Mouse (Mus musculus) NIH3T3 (cell line): ENCODE results near the gene Kmo.

Experiments
- DNase-seq: peaks from one replicate; pipeline ENCODE4 v3.0.0-alpha.2; 2012; ENCODE audit warnings: low read depth

Gene Kmo

GRCm38 (mm10) chr1:175631721-175632221, 11.6 kb downstream of the Kmo start:
- no peak for DNase-seq

GRCm38 (mm10) chr1:175632470-175632869, 12.3 kb downstream of the Kmo start:
- no peak for DNase-seq

- no peak for DNase-seq
These were observed 17.5 kb downstream of the Kmo start for GRCm38 (mm10) chr1:175637677-175638076.

GRCm38 (mm10) chr1:175639072-175639471, 18.9 kb downstream of the Kmo start:
- DNase-seq, result no peak

- DNase-seq, result no peak
These were observed 20.4 kb downstream of the Kmo start for GRCm38 (mm10) chr1:175640435-175641150.

GRCm38 (mm10) chr1:175643496-175644265, 23.5 kb downstream of the Kmo start:
- DNase-seq, result no peak

GRCm38 (mm10) chr1:175646952-175647351, 26.8 kb downstream of the Kmo start:
- no peak for DNase-seq

GRCm38 (mm10) chr1:175648615-175649014, 28.4 kb downstream of the Kmo start:
- DNase-seq, result no peak

- no peak for DNase-seq
These were observed 39.7 kb downstream of the Kmo start for GRCm38 (mm10) chr1:175659900-175660299.

GRCm38 (mm10) chr1:175668666-175669405, 48.7 kb downstream of the Kmo start:
- DNase-seq, result peak; percentile 81

- no peak for DNase-seq
These were observed 49.3 kb downstream of the Kmo start for GRCm38 (mm10) chr1:175669456-175669855.

- DNase-seq, result peak; percentile 86
These were observed 49.9 kb downstream of the Kmo start for GRCm38 (mm10) chr1:175670042-175670441.

GRCm38 (mm10) chr1:175671626-175672025, 51.4 kb downstream of the Kmo start:
- peak; percentile 45 for DNase-seq

GRCm38 (mm10) chr1:175673563-175674325, 53.6 kb downstream of the Kmo start:
- no peak for DNase-seq

- no peak for DNase-seq
These were observed 54.9 kb downstream of the Kmo start for GRCm38 (mm10) chr1:175675116-175675515.

GRCm38 (mm10) chr1:175677459-175677858, 57.3 kb downstream of the Kmo start:
- DNase-seq, result no peak

GRCm38 (mm10) chr1:175680995-175681394, 60.8 kb downstream of the Kmo start:
- DNase-seq, result no peak

GRCm38 (mm10) chr1:175691686-175692245, 71.6 kb downstream of the Kmo start:
- DNase-seq, result peak; percentile 43

- DNase-seq, result peak; percentile 100
These were observed 72.2 kb downstream of the Kmo start, which contains the start of the genes Opn3 and Chml for GRCm38 (mm10) chr1:175692246-175692996. Gene Opn3 (minus strand): TSS chr1:175692776. Gene Chml (minus strand): TSS chr1:175692901.

GRCm38 (mm10) chr1:175692997-175693361, 72.8 kb downstream of the Kmo start:
- no peak for DNase-seq
